Mouse (Mus musculus): ENCODE measurements around the gene Ip6k1.
A peak's percentile ranks its signal among the peaks of the same experiment; 100 is the strongest.

Gene Ip6k1

DNA sequence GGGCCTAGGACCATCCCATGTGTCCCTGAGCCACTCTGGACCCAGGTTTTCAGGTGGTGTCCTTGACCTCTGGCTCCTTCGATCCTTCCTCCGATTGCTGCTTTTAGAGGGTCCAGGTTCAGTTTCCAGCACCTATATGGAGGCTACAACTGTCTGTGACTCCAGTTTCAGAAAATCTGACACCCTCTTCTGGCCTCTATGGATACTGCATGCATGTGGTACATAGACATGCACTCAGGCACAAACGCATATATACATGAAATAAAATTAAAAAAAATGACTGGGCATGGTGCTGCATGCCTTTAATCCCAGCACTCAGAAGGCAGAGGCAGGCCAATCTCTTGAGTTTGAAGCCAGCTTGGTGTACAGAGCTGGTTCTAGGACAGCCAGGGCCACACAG lies 25.6 kb downstream of the Ip6k1 start:
- no peak for DNase-seq (ENCODE audit: low spot score in 2 of 2)

DNA sequence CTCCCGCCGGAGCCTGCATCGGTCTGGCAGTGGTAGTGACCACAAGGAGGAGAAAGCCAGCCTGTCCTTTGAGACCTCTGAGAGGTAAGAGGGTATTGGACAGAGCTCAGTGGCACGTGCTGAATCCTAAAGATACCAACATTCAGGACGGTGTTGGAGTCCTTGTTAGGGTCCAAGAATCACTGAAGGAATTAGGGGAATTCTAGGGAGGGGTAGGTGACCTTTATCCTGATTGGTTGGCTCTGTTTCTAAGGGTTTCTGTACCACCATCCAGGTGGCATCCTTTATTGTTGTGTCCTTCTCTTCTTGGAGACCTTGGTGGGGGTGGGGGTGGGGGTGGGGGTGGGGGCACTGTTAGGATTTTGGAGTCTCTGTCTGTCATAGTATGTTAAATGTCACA lies 29.8 kb downstream of the Ip6k1 start:
- DNase-seq (ENCODE audit: low spot score in 2 of 2), result no peak

DNA sequence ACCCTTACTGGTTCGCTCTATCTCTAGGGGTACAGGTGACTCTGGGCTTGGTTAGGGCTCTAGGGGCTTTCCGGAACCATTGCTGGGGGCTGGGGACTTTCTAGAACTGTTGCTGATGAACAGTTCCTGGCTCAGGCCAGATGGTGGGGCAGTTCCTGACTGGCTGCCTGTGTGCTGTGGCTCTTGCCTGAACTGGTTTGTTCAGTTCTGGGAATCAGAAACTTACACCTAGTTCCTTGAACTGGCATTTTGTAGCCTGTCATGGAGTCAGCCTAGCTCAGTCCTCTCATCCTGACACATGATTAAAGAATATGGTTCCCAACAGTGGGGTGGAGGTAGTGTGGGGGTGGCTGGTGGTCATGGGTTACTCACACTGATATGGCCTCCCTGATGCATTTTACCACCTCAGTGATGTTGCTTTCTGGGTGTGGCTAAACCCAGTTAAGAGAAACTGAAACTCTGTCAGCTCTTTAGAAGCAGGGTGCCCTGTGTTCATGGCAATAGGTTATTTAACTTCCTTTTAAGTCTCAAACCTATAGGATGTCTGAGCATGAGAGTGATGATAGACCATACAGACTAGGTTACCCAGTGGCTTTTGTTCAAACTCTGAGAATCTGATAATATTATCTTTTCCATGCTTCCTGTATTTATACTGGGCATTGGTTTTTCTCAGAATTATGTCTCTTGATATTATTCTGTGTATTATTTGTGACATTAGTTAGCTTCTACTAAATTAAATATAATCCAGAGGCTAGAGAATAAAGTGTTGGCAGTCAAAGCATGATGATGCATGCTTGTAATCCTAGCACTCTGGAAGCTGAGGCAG lies 33.2 kb downstream of the Ip6k1 start:
- DNase-seq (ENCODE audit: low spot score in 2 of 2), result no peak

DNA sequence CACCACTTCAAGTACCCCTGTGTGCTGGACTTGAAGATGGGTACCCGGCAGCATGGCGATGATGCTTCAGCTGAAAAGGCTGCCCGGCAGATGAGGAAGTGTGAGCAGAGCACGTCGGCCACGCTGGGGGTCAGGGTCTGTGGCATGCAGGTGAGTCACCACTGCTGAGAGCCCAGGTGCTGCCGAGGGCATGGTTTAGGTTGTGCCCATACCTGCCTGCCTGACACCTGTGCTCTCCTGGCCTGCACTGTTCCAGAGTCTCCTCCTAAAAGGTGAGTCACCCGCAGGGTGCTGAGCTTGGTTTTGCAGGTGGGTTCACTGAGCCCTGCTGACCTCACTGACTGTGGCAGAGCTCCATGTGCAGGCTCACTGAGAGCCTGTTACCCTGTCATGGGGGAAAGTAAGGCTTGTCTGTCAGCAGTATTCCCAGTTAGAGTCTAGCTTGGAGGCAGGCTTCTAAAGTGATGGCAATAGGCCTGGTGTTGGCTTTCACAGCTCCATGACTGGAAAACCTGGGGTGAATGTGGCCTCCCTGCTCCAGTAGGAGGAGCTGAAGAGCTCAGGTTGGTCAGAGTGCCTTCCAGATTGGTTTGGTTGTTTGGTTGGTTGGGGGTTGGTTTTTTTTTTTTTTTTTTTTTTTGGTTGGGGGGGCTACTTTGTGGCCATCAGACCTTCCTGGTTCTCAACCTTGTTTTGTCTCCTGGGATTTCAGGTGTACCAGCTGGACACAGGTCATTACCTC lies 42.6 kb downstream of the Ip6k1 start:
- peak in 1 of 2 experiments; percentile 42 for DNase-seq (ENCODE audit: low spot score in 2 of 2)

DNA sequence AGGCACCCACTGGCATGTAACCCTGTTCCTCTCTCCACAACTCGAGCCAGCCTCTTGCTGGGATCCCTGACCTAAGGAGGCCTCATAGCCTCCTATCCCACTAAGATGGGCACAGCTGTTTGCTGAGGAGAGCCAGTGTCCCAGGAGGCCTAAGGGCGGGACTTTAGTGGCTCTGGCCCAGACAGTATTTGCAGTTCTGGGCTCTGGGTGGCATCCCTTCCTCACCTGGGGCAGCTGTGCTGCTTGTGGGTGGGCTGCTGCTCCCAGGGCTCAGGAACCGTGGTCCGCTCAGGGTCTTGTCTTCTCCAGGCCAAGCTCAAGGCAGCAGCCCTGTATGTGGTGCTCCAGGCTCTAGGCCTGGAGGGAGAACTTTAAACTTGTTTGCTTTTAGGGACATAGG lies 44.3 kb downstream of the Ip6k1 start:
- no peak for DNase-seq (ENCODE audit: low spot score in 2 of 2)

DNA sequence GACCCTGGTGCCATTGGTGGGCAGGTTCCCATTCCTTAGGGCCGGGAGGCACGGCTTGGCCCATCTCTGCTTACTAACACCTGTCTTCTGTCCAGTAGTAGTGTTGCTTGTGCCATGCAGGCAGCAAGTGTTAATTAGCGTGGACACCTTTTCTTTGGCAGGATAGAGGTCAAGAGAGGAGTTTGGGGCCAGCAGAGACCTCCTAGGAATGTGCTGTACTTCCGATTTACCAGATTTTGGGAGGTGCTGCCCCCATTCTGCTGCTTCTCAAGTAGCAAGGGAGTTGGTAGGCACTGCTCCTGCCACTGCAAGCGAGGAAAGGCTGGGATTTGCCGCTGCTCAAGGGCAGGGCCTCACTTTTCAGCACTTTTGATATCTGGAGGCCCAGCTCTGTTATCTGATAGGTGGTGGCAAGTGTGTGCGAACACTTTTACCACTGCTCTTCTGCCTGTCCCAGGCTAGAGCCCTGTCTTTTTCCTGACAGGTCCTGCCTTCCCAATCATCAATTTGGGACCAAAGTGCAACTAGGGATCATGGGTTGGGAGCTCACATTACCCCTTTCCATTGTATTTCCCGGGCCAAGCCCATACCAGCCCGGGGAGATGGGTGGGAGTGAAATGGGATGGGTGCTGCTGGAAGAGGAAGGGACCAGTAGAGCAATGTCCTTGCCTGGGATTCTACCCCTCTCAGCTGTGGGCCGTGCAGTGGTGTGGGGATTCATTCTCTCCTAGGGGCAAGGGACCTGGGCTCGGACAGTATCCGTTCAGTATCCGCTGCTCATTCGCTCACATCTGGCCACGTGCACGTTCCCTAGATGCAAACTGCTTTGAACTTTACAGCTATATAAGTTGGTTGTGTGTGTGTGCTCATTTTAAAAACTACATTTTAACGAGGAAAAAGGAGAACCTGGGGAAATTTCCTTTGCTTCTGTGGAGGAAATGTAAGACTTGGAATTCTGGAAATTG lies 45.6 kb downstream of the Ip6k1 start:
- DNase-seq (ENCODE audit: low spot score in 2 of 2), result no peak

DNA sequence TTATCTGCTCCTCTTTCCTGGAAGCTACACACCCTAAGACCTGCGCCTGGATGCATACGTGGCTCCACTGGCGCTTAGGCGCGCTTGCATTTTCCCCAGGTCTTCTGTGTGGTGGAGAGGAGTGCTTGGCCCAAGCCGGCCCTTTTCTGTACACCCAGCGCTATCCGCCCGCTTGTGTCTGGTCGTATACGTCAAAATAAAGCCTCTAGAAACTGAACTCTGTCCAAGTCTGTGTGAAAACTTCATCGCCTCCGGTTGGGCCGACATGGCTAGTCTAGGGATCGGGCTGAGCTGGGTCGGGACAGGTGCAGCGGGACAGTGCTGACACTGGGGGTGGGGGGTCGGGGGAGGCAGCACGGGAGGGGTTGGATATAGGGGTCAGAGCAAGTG lies 46.3 kb downstream of the Ip6k1 start:
- DNase-seq (ENCODE audit: low spot score in 2 of 2), result no peak

DNA sequence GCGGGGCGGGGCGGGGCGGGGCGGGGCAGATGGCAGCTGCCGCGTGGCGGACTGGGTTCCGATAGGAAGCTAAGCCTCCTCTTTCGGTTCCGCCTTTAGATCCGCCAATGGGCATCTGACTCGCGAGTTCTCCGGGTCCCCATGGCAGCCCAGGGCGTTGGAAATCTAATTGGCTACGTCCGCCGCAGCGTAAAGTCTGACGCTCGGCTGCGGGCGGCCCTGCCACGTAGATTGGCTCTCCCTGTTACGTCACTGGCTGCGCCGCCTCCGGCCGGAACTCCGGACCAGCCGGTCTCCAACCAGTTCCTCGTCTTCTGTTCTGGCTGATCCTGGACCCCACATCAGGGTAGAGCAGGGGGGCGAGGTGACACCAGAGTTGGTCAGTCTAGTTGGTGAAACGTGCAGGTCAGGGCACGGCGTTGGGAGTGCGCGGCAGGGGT lies 46.7 kb downstream of the Ip6k1 start, which contains the start of gene Gmppb:
Gmppb (plus strand) TSS at position 227 of the 440 bp plus-strand sequence.
- peak; percentile 93 to 98 for DNase-seq (ENCODE audit: low spot score in 2 of 2)

DNA sequence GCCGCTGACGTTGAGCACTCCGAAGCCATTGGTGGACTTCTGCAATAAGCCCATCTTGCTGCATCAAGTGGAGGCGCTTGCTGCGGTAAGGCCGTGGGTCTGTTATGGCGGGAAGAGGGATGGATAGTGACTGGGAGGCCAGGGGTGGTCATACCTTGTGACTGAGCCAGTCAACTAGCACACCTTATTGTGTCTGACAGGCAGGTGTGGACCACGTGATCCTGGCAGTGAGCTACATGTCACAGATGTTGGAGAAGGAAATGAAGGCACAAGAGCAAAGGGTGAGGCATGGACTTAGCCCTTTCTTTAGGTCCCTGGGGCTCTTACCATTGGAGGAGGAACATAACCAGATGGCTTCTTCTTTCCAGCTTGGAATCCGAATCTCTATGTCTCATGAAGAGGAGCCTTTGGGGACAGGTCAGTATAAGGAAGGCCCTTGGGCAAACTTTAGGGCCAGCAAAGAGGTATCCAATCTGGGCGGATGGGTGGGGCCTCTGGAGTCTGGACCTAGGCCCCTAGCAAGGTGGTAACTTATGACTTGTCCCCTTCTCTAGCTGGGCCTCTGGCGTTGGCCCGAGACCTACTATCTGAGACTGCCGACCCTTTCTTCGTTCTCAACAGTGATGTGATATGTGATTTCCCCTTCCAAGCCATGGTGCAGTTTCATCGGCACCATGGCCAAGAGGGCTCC lies 47.4 kb downstream of the Ip6k1 start:
- no peak for DNase-seq (ENCODE audit: low spot score in 2 of 2)

DNA sequence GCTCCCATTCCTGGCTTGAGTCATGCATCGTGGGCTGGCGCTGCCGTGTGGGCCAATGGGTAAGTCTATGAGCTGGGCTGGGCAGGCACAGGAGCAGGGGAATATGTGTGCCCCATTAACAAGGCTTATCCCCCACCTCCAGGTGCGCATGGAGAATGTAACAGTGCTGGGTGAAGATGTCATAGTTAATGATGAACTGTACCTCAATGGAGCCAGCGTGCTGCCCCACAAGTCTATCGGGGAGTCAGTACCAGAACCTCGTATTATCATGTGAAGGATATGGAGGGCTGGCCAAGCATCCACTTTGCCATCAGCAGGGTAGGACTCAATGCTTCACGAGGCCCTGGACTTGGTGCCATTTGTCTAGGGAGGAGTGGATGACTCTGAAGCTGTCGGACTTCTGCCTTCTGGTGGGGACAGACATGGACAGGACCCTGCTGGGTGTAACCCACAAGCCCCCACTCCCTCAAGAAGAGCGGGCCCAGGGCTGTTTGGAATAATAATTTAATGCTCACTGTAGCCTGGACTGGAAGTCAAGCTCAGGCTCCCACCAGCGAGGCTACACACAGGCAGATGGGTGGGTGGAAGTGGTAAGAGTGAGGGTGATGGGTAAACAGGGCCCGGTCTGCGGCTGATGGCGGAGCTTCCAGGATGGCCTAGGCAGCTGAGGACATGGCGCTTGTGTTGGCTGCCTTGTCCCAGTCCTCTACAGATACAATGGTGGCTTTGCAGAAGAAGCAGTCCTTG lies 49.1 kb downstream of the Ip6k1 start:
- DNase-seq (ENCODE audit: low spot score in 2 of 2), result no peak

DNA sequence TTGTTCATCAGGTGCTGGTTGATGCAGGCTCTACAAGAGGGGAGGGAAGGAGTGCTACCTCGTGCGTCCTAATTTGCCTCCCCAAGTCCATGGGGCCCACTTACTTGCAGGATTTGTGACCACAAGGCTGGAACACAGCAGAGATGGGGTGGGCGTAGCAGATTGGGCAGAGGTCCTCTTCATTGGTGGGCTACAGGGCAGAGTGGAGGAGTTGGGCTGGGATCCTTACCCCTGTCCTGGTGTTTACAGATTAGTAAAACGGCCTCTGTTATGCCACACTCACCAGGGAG lies 49.6 kb downstream of the Ip6k1 start:
- no peak for DNase-seq (ENCODE audit: low spot score in 2 of 2)

DNA sequence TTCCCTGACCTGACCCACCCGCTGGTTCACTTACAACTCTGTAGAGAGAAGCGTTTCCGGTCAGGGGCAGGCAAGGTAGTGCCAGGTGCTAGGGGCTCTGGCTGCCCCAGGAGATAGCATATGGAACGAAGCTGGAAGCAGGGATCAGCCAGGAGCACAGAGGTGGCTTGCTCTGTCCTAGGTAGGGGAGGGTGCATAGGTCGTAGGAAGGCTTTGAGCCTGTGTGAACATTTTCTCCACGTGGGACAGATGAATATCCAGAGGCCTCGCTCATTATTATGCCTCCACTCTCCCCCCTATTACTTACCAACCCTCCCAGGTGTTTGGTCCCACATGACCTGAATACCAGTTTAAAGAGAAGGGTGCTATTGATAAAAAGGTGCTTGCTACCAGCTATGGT lies 50.1 kb downstream of the Ip6k1 start:
- no peak for DNase-seq (ENCODE audit: low spot score in 2 of 2)

DNA sequence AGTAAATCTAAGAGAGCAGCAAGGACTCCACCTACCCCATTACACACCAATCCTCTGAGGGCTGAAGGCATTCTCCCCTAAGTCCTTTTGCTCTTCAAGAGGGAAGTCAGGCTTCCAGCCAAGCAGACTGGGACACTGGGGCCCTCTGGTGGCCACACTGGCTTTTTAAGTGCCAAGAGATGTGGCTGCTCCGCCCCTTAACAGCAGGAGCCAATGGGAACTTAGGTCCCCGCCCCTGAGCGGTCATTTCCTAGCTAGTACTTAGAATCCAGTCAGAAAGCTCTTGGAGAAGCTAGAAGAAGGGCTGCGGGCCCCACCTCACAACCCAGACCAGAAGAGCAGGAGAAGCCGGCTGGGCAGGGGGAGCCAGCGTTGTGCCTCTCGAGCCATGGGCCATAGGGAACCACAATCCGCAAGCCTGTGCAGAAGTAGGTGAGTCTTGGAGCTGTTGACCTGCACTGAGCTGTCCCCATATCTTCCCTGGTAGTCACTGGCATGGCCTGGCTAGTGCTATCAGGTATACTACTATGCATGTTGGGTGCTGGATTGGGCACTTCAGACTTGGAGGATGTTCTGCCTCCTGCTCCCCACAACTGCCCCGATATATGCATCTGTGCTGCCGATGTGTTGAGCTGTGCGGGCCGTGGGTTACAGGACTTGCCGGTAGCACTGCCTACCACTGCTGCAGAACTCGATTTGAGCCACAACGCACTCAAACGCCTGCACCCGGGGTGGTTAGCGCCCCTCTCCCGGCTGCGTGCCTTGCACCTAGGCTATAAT lies 50.8 kb downstream of the Ip6k1 start, which contains the start of gene Amigo3:
Amigo3 (plus strand) TSS at position 275 of the 780 bp plus-strand sequence.
- peak; percentile 97 for DNase-seq (ENCODE audit: low spot score in 2 of 2)

DNA sequence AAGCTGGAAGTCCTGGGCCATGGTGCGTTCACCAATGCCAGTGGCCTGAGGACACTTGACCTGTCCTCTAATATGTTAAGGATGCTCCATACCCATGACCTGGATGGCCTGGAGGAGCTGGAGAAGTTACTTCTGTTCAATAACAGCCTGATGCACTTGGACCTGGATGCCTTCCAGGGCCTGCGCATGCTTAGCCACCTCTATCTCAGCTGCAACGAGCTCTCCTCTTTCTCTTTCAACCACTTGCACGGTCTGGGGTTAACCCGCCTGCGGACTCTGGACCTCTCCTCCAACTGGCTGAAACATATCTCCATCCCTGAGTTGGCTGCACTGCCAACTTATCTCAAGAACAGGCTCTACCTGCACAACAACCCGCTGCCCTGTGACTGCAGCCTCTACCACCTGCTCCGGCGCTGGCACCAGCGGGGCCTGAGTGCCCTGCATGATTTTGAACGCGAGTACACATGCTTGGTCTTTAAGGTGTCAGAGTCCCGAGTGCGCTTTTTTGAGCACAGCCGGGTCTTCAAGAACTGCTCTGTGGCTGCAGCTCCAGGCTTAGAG lies 51.4 kb downstream of the Ip6k1 start:
- no peak for DNase-seq (ENCODE audit: low spot score in 2 of 2)

DNA sequence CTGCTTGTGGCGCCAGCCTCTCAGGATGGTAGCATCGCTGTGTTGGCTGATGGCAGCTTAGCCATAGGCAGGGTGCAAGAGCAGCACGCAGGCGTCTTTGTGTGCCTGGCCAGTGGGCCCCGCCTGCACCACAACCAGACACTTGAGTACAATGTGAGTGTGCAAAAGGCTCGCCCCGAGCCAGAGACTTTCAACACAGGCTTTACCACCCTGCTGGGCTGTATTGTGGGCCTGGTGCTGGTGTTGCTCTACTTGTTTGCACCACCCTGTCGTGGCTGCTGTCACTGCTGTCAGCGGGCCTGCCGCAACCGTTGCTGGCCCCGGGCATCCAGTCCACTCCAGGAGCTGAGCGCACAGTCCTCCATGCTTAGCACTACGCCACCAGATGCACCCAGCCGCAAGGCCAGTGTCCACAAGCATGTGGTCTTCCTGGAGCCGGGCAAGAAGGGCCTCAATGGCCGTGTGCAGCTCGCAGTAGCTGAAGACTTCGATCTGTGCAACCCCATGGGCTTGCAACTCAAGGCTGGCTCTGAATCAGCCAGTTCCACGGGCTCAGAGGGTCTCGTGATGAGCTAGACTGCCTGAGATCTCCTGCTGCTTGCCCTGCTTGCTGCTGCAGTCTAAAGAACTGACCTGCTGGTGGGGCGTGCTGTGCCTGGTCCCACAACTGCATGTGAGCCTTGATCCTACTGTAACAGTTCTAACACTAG lies 52.2 kb downstream of the Ip6k1 start:
- DNase-seq (ENCODE audit: low spot score in 2 of 2), result no peak

DNA sequence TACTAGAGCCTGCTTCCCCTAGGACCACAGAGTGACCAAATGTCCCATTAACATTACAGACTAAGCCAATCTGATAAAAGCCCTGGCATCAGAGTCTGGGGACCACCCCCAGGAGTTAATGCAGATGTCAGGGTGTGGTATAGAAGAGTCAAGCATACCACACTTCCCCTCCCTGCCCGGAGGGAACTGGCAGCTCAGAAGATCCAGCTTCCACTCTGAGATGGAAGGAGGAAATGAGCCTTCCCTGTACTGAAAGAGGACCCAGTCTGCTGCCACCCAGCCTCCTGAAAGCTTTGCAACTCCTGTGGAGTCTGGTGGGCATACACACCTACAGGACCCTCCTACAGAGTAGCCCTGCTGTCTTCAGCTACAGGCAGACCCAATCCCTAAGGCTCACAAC lies 52.8 kb downstream of the Ip6k1 start:
- no peak for DNase-seq (ENCODE audit: low spot score in 2 of 2)

DNA sequence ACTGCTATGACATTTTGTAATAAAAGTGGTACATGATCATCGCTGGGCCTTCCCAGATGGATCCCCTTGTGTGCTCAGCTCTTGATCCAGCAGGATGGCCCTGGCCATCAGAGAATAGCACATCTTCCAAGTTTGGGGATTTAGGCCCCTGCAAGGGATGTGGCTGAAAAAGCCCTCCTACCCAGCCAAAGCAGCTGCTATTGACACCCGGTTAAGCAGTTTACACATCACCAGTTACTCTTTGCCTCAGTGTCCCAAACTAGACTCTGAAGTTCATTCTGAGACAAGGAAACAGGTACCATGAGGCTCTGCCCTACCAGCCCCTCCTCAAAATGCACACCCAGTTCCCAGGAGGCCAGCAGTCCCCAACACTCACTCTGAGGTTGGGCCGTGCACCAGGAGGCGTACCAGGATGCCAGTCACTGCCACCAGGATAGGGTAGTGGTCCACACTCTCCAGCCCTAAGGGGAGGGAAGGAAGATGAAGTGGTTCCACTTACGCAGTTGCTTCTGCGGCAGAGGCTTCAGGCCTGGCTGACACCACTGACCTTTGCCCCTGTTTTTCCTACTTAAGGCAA lies 53.4 kb downstream of the Ip6k1 start:
- DNase-seq (ENCODE audit: low spot score in 2 of 2), result no peak
